Mouse (Mus musculus): ENCODE measurements around the gene Sf3b2.
A peak's percentile ranks its signal among the peaks of the same experiment; 100 is the strongest.

The Sf3b2 gene

GRCm38 (mm10) chr19:5294972-5295735 lies at the start of gene Sf3b2:
Sf3b2 (minus strand) TSS chr19:5295455.
- peak; percentile 98 to 99 for DNase-seq (ENCODE audit: low spot score in 2 of 2)

GRCm38 (mm10) chr19:5341360-5341759 lies 46.1 kb upstream of the Sf3b2 start:
- no peak for DNase-seq (ENCODE audit: low spot score in 2 of 2)

- DNase-seq (ENCODE audit: low spot score in 2 of 2): peak; percentile 61 to 73
Measured at GRCm38 (mm10) chr19:5337975-5338374, 42.7 kb upstream of the Sf3b2 start.

- DNase-seq (ENCODE audit: low spot score in 2 of 2): no peak
Measured at GRCm38 (mm10) chr19:5335441-5335840, 40.2 kb upstream of the Sf3b2 start, which contains the start of gene Catsper1. Catsper1 (plus strand) TSS chr19:5335741.

- DNase-seq (ENCODE audit: low spot score in 2 of 2): no peak
Measured at GRCm38 (mm10) chr19:5334741-5335140, 39.5 kb upstream of the Sf3b2 start.

- peak; percentile 24 to 31 for DNase-seq (ENCODE audit: low spot score in 2 of 2)
Measured at GRCm38 (mm10) chr19:5327970-5328369, 32.7 kb upstream of the Sf3b2 start.

GRCm38 (mm10) chr19:5323801-5324200 lies 28.5 kb upstream of the Sf3b2 start:
- DNase-seq (ENCODE audit: low spot score in 2 of 2): no peak

- DNase-seq (ENCODE audit: low spot score in 2 of 2): no peak
Measured at GRCm38 (mm10) chr19:5313189-5313588, 17.9 kb upstream of the Sf3b2 start.

GRCm38 (mm10) chr19:5309025-5309424 lies 13.8 kb upstream of the Sf3b2 start:
- no peak for DNase-seq (ENCODE audit: low spot score in 2 of 2)

GRCm38 (mm10) chr19:5306968-5307734 lies 11.9 kb upstream of the Sf3b2 start:
- no peak for DNase-seq (ENCODE audit: low spot score in 2 of 2)

- DNase-seq (ENCODE audit: low spot score in 2 of 2): no peak
Measured at GRCm38 (mm10) chr19:5306279-5306678, 11.0 kb upstream of the Sf3b2 start.

- no peak for DNase-seq (ENCODE audit: low spot score in 2 of 2)
Measured at GRCm38 (mm10) chr19:5302455-5302854, 7.2 kb upstream of the Sf3b2 start.

GRCm38 (mm10) chr19:5300588-5300987 lies 5.3 kb upstream of the Sf3b2 start:
- no peak for DNase-seq (ENCODE audit: low spot score in 2 of 2)

GRCm38 (mm10) chr19:5297903-5298800 lies 2.9 kb upstream of the Sf3b2 start, which contains the start of gene Gal3st3:
Gal3st3 (plus strand) TSS chr19:5298331.
- no peak for DNase-seq (ENCODE audit: low spot score in 2 of 2)

- DNase-seq (ENCODE audit: low spot score in 2 of 2): no peak
Measured at GRCm38 (mm10) chr19:5296630-5297029, 1.4 kb upstream of the Sf3b2 start.

- no peak for DNase-seq (ENCODE audit: low spot score in 2 of 2)
Measured at GRCm38 (mm10) chr19:5295736-5296075, 451 bp upstream of the Sf3b2 start.

- peak; percentile 46 to 69 for DNase-seq (ENCODE audit: low spot score in 2 of 2)
Measured at GRCm38 (mm10) chr19:5278381-5278780, 16.9 kb downstream of the Sf3b2 start.

GRCm38 (mm10) chr19:5277140-5277539 lies 18.1 kb downstream of the Sf3b2 start:
- no peak for DNase-seq (ENCODE audit: low spot score in 2 of 2)

GRCm38 (mm10) chr19:5276531-5276930 lies 18.7 kb downstream of the Sf3b2 start:
- no peak for DNase-seq (ENCODE audit: low spot score in 2 of 2)

- DNase-seq (ENCODE audit: low spot score in 2 of 2): no peak
Measured at GRCm38 (mm10) chr19:5275736-5276135, 19.5 kb downstream of the Sf3b2 start.

- DNase-seq (ENCODE audit: low spot score in 2 of 2): no peak
Measured at GRCm38 (mm10) chr19:5274641-5275040, 20.6 kb downstream of the Sf3b2 start.

GRCm38 (mm10) chr19:5273916-5274315 lies 21.3 kb downstream of the Sf3b2 start:
- no peak for DNase-seq (ENCODE audit: low spot score in 2 of 2)
